ENCODE assay signal across 7 mouse cellular contexts in genomic region chr2:168128211-168128859, GRCm38 (mm10). TPM values are rescaled to one million over a fixed set of nuclear protein-coding genes. Genes with fewer than 3 reads are reported as not detected.
DNase-seq lines count a peak whose midpoint lies in the region; ATAC-seq lines count a peak whose summit lies in the region.

No protein-coding gene starts in this region.

- 35% methylated on average over 12 of the region's 14 CpGs for WGBS in embryonic facial prominence, embryonic 11.5 days
- 47% methylated on average over 12 of the region's 14 CpGs for WGBS in limb, embryonic 10.5 days
- WGBS in midbrain, embryonic 14.5 days, result 14% methylated on average over 12 of the region's 14 CpGs

- peak; percentile 79 for ATAC-seq in embryonic facial prominence, embryonic 11.5 days (replicated peaks; ENCODE audit: insufficient number of reproducible peaks, low FRiP score, low TSS enrichment, low read depth)
- peak; percentile 80 for ATAC-seq in midbrain, embryonic 14.5 days (ENCODE audit: low FRiP score, low TSS enrichment)

- H3K4me3 ChIP-seq in embryonic facial prominence, embryonic 11.5 days (ENCODE audit: low read depth, low read length), result no peak overlapping the region
- no peak overlapping the region for H3K4me3 ChIP-seq in limb, embryonic 10.5 days
- H3K4me3 ChIP-seq in midbrain, embryonic 14.5 days (replicated peaks; ENCODE audit: low read depth, low read length), result no peak overlapping the region

- no peak overlapping the region for H3K27ac ChIP-seq in embryonic facial prominence, embryonic 11.5 days (replicated peaks; ENCODE audit: low read depth, low read length)
- H3K27ac ChIP-seq in limb, embryonic 10.5 days, result peak overlapping the region; percentile 83
- 0 out of 2 replicates have a peak overlapping the region, but pooled peaks have one; percentile 10 for H3K27ac ChIP-seq in midbrain, embryonic 14.5 days (replicated peaks; ENCODE audit: low read depth, low read length)

- peak; percentile 93 for DNase-seq in adrenal gland, postnatal 10 days
- DNase-seq in embryonic facial prominence, embryonic 11.5 days (ENCODE audit: low spot score), result peak; percentile 93
- DNase-seq in heart, adult 18-20 months, result peak; percentile 61 to 64
- peak; percentile 87 for DNase-seq in kidney, adult 18-20 months
- peak; percentile 93 for DNase-seq in limb, embryonic 10.5 days (ENCODE audit: low spot score)
- peak; percentile 92 for DNase-seq in midbrain, embryonic 14.5 days
- peak; percentile 36 to 59 for DNase-seq in spleen, adult 18-20 months

- no peaks in the 10 kb centered on the region for H3K36me3 ChIP-seq in embryonic facial prominence, embryonic 11.5 days (replicated peaks; ENCODE audit: control insufficient read depth, insufficient read depth, low read depth, low read length)
- no peaks in the 10 kb centered on the region for H3K36me3 ChIP-seq in limb, embryonic 10.5 days
- no peaks in the 10 kb centered on the region for H3K36me3 ChIP-seq in midbrain, embryonic 14.5 days (ENCODE audit: control insufficient read depth, insufficient read depth, low read length)

- no peaks in the 10 kb centered on the region for H3K9me3 ChIP-seq in embryonic facial prominence, embryonic 11.5 days (replicated peaks; ENCODE audit: control insufficient read depth, low read length)
- H3K9me3 ChIP-seq in limb, embryonic 10.5 days (replicated peaks), result no peaks in the 10 kb centered on the region
- no peaks in the 10 kb centered on the region for H3K9me3 ChIP-seq in midbrain, embryonic 14.5 days (ENCODE audit: control insufficient read depth, low read length)

- no peak overlapping the region for H3K9ac ChIP-seq in embryonic facial prominence, embryonic 11.5 days (replicated peaks; ENCODE audit: low read length)
- no peak overlapping the region for H3K9ac ChIP-seq in midbrain, embryonic 14.5 days (replicated peaks; ENCODE audit: low read length)

- H3K27me3 ChIP-seq in embryonic facial prominence, embryonic 11.5 days (ENCODE audit: control insufficient read depth, insufficient read depth, low read length), result no peaks in the 10 kb centered on the region
- H3K27me3 ChIP-seq in limb, embryonic 10.5 days (ENCODE audit: low read depth, poor library complexity, severe bottlenecking), result no peaks in the 10 kb centered on the region
- H3K27me3 ChIP-seq in midbrain, embryonic 14.5 days (ENCODE audit: control insufficient read depth, insufficient read depth, low read length), result no peaks in the 10 kb centered on the region

- H3K4me1 ChIP-seq in embryonic facial prominence, embryonic 11.5 days (ENCODE audit: control insufficient read depth, insufficient read depth, low read length), result no peaks in the 10 kb centered on the region
- peaks cover 40% of the 10 kb centered on the region for H3K4me1 ChIP-seq in limb, embryonic 10.5 days
- H3K4me1 ChIP-seq in midbrain, embryonic 14.5 days (ENCODE audit: control insufficient read depth, insufficient read depth, low read length), result 0 out of 2 replicates have a peak, but pooled peaks cover 3% of the 10 kb centered on the region

- no peak overlapping the region for H3K4me2 ChIP-seq in embryonic facial prominence, embryonic 11.5 days (ENCODE audit: low read depth, low read length)
- H3K4me2 ChIP-seq in midbrain, embryonic 14.5 days (ENCODE audit: low read length), result 0 out of 2 replicates have a peak overlapping the region, but pooled peaks have one; percentile 5

RNA-seq across cellular contexts. Expression of gene Pard6b, which starts 47.5 kb away (rescaled TPM):
- total RNA-seq in adrenal gland, postnatal 10 days (2021), result 1 to 10 TPM; 2.1 to 2.3 TPM
- 4.8 and 5.1 TPM in 2 replicates for polyA plus RNA-seq in embryonic facial prominence, embryonic 11.5 days (2014; fragmentation: Nextera tagmentation; extraction: Ambion mirVana)
- 1 to 10 TPM; 1.7 to 2.6 TPM for total RNA-seq in heart, adult 18-20 months (2021)
- 4.5 and 6.0 TPM in 2 replicates for polyA plus RNA-seq in limb, embryonic 10.5 days (2016; fragmentation: Nextera tagmentation; extraction: Ambion mirVana)
- polyA plus RNA-seq in midbrain, embryonic 14.5 days (2014; fragmentation: Nextera tagmentation; extraction: Ambion mirVana), result 8.2 and 9.2 TPM in 2 replicates
